Mouse (Mus musculus) monocyte, adult 59 days (primary cell): ENCODE data around the gene Tbc1d23. TPM values are rescaled to one million over a fixed set of nuclear protein-coding genes. Genes with fewer than 3 reads are reported as not detected.

Experiments used
- total RNA-seq, 2 experiments: library from RNA; stranded (reverse); gene quantifications; one replicate each; pipeline ENCODE4 v1.2.4; 2023

Gene Tbc1d23
- 10 to 100 TPM; 79.3 to 86.0 TPM for total RNA-seq

GRCm38 (mm10) chr16:57231089-57231936, at the start of gene Tbc1d23:
Tbc1d23 (minus strand) TSS chr16:57231504.

GRCm38 (mm10) chr16:57166611-57167513, 64.4 kb downstream of the Tbc1d23 start, which contains the start of gene Nit2:
Nit2 (minus strand) TSS chr16:57167341.

GRCm38 (mm10) chr16:57120913-57121815, 110.1 kb downstream of the Tbc1d23 start, which contains the start of gene Tomm70a:
Tomm70a (plus strand) TSS chr16:57121703.

Other genes with a start within 250 kb of the Tbc1d23 start
- gene Tmem45a2, start 160.1 kb downstream of the Tbc1d23 start, total RNA-seq, result not detected
- 10 to 100 TPM; 17.0 to 19.6 TPM for gene Tomm70a, start 109.8 kb downstream of the Tbc1d23 start, total RNA-seq
- 10 to 100 TPM; 11.2 to 17.6 TPM for gene Nit2, start 64.2 kb downstream of the Tbc1d23 start, total RNA-seq
- not detected for gene Tmem30c, start 61.4 kb upstream of the Tbc1d23 start, total RNA-seq
- gene Filip1l, start 121.6 kb upstream of the Tbc1d23 start, total RNA-seq, result 100 to 1,000 TPM; 168 to 198 TPM